Mouse (Mus musculus): ENCODE results near the gene Bckdk. TPM values are rescaled to one million over a fixed set of nuclear protein-coding genes. Genes with fewer than 3 reads are reported as not detected.

Bckdk gene
- polyA plus RNA-seq, 1 experiment from 2014 or later = 69.2 TPM

- DNase-seq (ENCODE audit: low spot score) (peak; percentile 84), ATAC-seq (ENCODE audit: low FRiP score) (peak; percentile 88)
- H3K4me2 ChIP-seq (replicated peaks) = peak within 1 kb of the TSS; percentile 94
- H3K27ac ChIP-seq = peak within 1 kb of the TSS; percentile 98
- no peaks in the 10 kb centered on the region for H3K9me3 ChIP-seq (ENCODE audit: control insufficient read depth, low read length)
- 0% methylated on average over 41 of the region's 41 CpGs for WGBS
- H3K4me3 ChIP-seq (replicated peaks; ENCODE audit: low read length) = peak within 1 kb of the TSS; percentile 89
- peaks cover 28% of the 10 kb centered on the region for H3K4me1 ChIP-seq (replicated peaks; ENCODE audit: control insufficient read depth, insufficient read depth, low read length)
- H3K27me3 ChIP-seq (ENCODE audit: control insufficient read depth, insufficient read depth, low read length) = no peaks in the 10 kb centered on the region
- H3K36me3 ChIP-seq (replicated peaks; ENCODE audit: control insufficient read depth, insufficient read depth) = peaks cover 51% of the 10 kb centered on the region
- peak within 1 kb of the TSS; percentile 78 for H3K9ac ChIP-seq
Measured at GRCm38 (mm10) chr7:127876041-127876466, 27.8 kb upstream of the Bckdk start, which contains the start of gene Zfp646. TSS of gene Zfp646 (plus strand) at chr7:127876221.

GRCm38 (mm10) chr7:127876467-127877348 is 27.2 kb upstream of the Bckdk start, which contains the start of gene Zfp668:
TSS of gene Zfp668 (minus strand) at chr7:127876828.
- peak within 1 kb of the TSS; percentile 94 for H3K4me2 ChIP-seq (replicated peaks)
- ATAC-seq (ENCODE audit: low FRiP score) (peak; percentile 61), DNase-seq (ENCODE audit: low spot score) (peak; percentile 94)
- peak within 1 kb of the TSS; percentile 89 for H3K4me3 ChIP-seq (replicated peaks; ENCODE audit: low read length)
- peaks cover 28% of the 10 kb centered on the region for H3K4me1 ChIP-seq (replicated peaks; ENCODE audit: control insufficient read depth, insufficient read depth, low read length)
- under 1% methylated on average over 60 of the region's 60 CpGs for WGBS
- peak within 1 kb of the TSS; percentile 98 for H3K27ac ChIP-seq
- peak within 1 kb of the TSS; percentile 78 for H3K9ac ChIP-seq
- peaks cover 51% of the 10 kb centered on the region for H3K36me3 ChIP-seq (replicated peaks; ENCODE audit: control insufficient read depth, insufficient read depth)
- no peaks in the 10 kb centered on the region for H3K27me3 ChIP-seq (ENCODE audit: control insufficient read depth, insufficient read depth, low read length)
- no peaks in the 10 kb centered on the region for H3K9me3 ChIP-seq (ENCODE audit: control insufficient read depth, low read length)

GRCm38 (mm10) chr7:127879301-127879700 is 24.6 kb upstream of the Bckdk start:
- no peak overlapping the region for H3K27ac ChIP-seq
- H3K4me2 ChIP-seq (replicated peaks) = no peak overlapping the region
- DNase-seq (ENCODE audit: low spot score) (no peak), ATAC-seq (ENCODE audit: low FRiP score) (no peak)
- H3K4me1 ChIP-seq (replicated peaks; ENCODE audit: control insufficient read depth, insufficient read depth, low read length) = peaks cover 18% of the 10 kb centered on the region
- H3K27me3 ChIP-seq (ENCODE audit: control insufficient read depth, insufficient read depth, low read length) = no peaks in the 10 kb centered on the region
- no peak overlapping the region for H3K9ac ChIP-seq
- WGBS = 98% methylated on average over 9 of the region's 9 CpGs
- H3K4me3 ChIP-seq (replicated peaks; ENCODE audit: low read length) = no peak overlapping the region
- H3K36me3 ChIP-seq (replicated peaks; ENCODE audit: control insufficient read depth, insufficient read depth) = peaks cover 66% of the 10 kb centered on the region
- H3K9me3 ChIP-seq (ENCODE audit: control insufficient read depth, low read length) = no peaks in the 10 kb centered on the region

- no peak for ATAC-seq (ENCODE audit: low FRiP score)
- Histone ChIP-seq H3K4me1 (replicated peaks; ENCODE audit: control insufficient read depth, insufficient read depth, low read length) (peaks cover 14% of the 10 kb centered on the region), H3K4me2 (replicated peaks) (no peak overlapping the region), H3K9ac (no peak overlapping the region), H3K36me3 (replicated peaks; ENCODE audit: control insufficient read depth, insufficient read depth) (peaks cover 78% of the 10 kb centered on the region), H3K4me3 (replicated peaks; ENCODE audit: low read length) (no peak overlapping the region), H3K27me3 (ENCODE audit: control insufficient read depth, insufficient read depth, low read length) (no peaks in the 10 kb centered on the region), H3K27ac (no peak overlapping the region), H3K9me3 (ENCODE audit: control insufficient read depth, low read length) (no peaks in the 10 kb centered on the region)
- WGBS = 87% methylated on average over 12 of the region's 12 CpGs
- DNase-seq (ENCODE audit: low spot score) = no peak
Measured at GRCm38 (mm10) chr7:127880431-127880830, 23.5 kb upstream of the Bckdk start.

GRCm38 (mm10) chr7:127885951-127886350 is 17.9 kb upstream of the Bckdk start:
- WGBS = 79% methylated on average over 6 of the region's 6 CpGs
- no peaks in the 10 kb centered on the region for H3K9me3 ChIP-seq (ENCODE audit: control insufficient read depth, low read length)
- H3K4me3 ChIP-seq (replicated peaks; ENCODE audit: low read length) = no peak overlapping the region
- H3K4me2 ChIP-seq (replicated peaks) = no peak overlapping the region
- H3K27me3 ChIP-seq (ENCODE audit: control insufficient read depth, insufficient read depth, low read length) = no peaks in the 10 kb centered on the region
- H3K9ac ChIP-seq = no peak overlapping the region
- ATAC-seq (ENCODE audit: low FRiP score) (no peak), DNase-seq (ENCODE audit: low spot score) (no peak)
- H3K27ac ChIP-seq = no peak overlapping the region
- H3K36me3 ChIP-seq (replicated peaks; ENCODE audit: control insufficient read depth, insufficient read depth) = peaks cover 93% of the 10 kb centered on the region
- peaks cover 6% of the 10 kb centered on the region; the same call in 1 of the 2 replicates for H3K4me1 ChIP-seq (replicated peaks; ENCODE audit: control insufficient read depth, insufficient read depth, low read length)

GRCm38 (mm10) chr7:127886551-127886950 is 17.3 kb upstream of the Bckdk start:
- DNase-seq (ENCODE audit: low spot score) = no peak
- Histone ChIP-seq H3K36me3 (replicated peaks; ENCODE audit: control insufficient read depth, insufficient read depth) (peaks cover 92% of the 10 kb centered on the region), H3K4me2 (replicated peaks) (no peak overlapping the region), H3K27ac (no peak overlapping the region), H3K9me3 (ENCODE audit: control insufficient read depth, low read length) (no peaks in the 10 kb centered on the region), H3K9ac (no peak overlapping the region), H3K4me3 (replicated peaks; ENCODE audit: low read length) (no peak overlapping the region), H3K27me3 (ENCODE audit: control insufficient read depth, insufficient read depth, low read length) (no peaks in the 10 kb centered on the region), H3K4me1 (replicated peaks; ENCODE audit: control insufficient read depth, insufficient read depth, low read length) (peaks cover 6% of the 10 kb centered on the region; the same call in 1 of the 2 replicates)
- WGBS = 94% methylated on average over 6 of the region's 6 CpGs
- ATAC-seq (ENCODE audit: low FRiP score) = no peak

GRCm38 (mm10) chr7:127887191-127887590 is 16.7 kb upstream of the Bckdk start:
- Histone ChIP-seq H3K4me1 (replicated peaks; ENCODE audit: control insufficient read depth, insufficient read depth, low read length) (peaks cover 6% of the 10 kb centered on the region; the same call in 1 of the 2 replicates), H3K36me3 (replicated peaks; ENCODE audit: control insufficient read depth, insufficient read depth) (peaks cover 86% of the 10 kb centered on the region)
- 83% methylated on average over 8 of the region's 8 CpGs for WGBS

GRCm38 (mm10) chr7:127887781-127888180 is 16.1 kb upstream of the Bckdk start:
- WGBS = 82% methylated on average over 3 of the region's 3 CpGs
- no peaks in the 10 kb centered on the region for H3K27me3 ChIP-seq (ENCODE audit: control insufficient read depth, insufficient read depth, low read length)
- no peak overlapping the region for H3K27ac ChIP-seq
- H3K9me3 ChIP-seq (ENCODE audit: control insufficient read depth, low read length) = no peaks in the 10 kb centered on the region
- peaks cover 86% of the 10 kb centered on the region for H3K36me3 ChIP-seq (replicated peaks; ENCODE audit: control insufficient read depth, insufficient read depth)
- DNase-seq (ENCODE audit: low spot score) (no peak), ATAC-seq (ENCODE audit: low FRiP score) (no peak)
- peaks cover 6% of the 10 kb centered on the region; the same call in 1 of the 2 replicates for H3K4me1 ChIP-seq (replicated peaks; ENCODE audit: control insufficient read depth, insufficient read depth, low read length)
- H3K4me3 ChIP-seq (replicated peaks; ENCODE audit: low read length) = no peak overlapping the region
- no peak overlapping the region for H3K9ac ChIP-seq
- no peak overlapping the region for H3K4me2 ChIP-seq (replicated peaks)

More at GRCm38 (mm10) chr7:127887191-127887590, 16.7 kb upstream of the Bckdk start:
- Histone ChIP-seq H3K27ac (no peak overlapping the region), H3K4me3 (replicated peaks; ENCODE audit: low read length) (no peak overlapping the region), H3K27me3 (ENCODE audit: control insufficient read depth, insufficient read depth, low read length) (no peaks in the 10 kb centered on the region), H3K9me3 (ENCODE audit: control insufficient read depth, low read length) (no peaks in the 10 kb centered on the region), H3K9ac (no peak overlapping the region), H3K4me2 (replicated peaks) (no peak overlapping the region)
- DNase-seq (ENCODE audit: low spot score) (no peak), ATAC-seq (ENCODE audit: low FRiP score) (no peak)

GRCm38 (mm10) chr7:127888821-127889220 is 15.1 kb upstream of the Bckdk start:
- H3K27ac ChIP-seq = no peak overlapping the region
- H3K9me3 ChIP-seq (ENCODE audit: control insufficient read depth, low read length) = no peaks in the 10 kb centered on the region
- H3K4me2 ChIP-seq (replicated peaks) = no peak overlapping the region
- no peak overlapping the region for H3K4me3 ChIP-seq (replicated peaks; ENCODE audit: low read length)
- WGBS = 71% methylated on average over 3 of the region's 3 CpGs
- H3K36me3 ChIP-seq (replicated peaks; ENCODE audit: control insufficient read depth, insufficient read depth) = peaks cover 85% of the 10 kb centered on the region
- no peaks in the 10 kb centered on the region for H3K27me3 ChIP-seq (ENCODE audit: control insufficient read depth, insufficient read depth, low read length)
- H3K9ac ChIP-seq = no peak overlapping the region; the same call in 1 of the 2 replicates
- DNase-seq (ENCODE audit: low spot score) (no peak), ATAC-seq (ENCODE audit: low FRiP score) (no peak)
- H3K4me1 ChIP-seq (replicated peaks; ENCODE audit: control insufficient read depth, insufficient read depth, low read length) = peaks cover 5% of the 10 kb centered on the region; the same call in 1 of the 2 replicates
